Mouse (Mus musculus) lung, embryonic 16.5 days (tissue): ENCODE data around the gene Commd3. TPM values are rescaled to one million over a fixed set of nuclear protein-coding genes. Genes with fewer than 3 reads are reported as not detected.

Source experiments
- ATAC-seq: fragments of 200-750 bp; cut with Nextera tagmentation; 2 replicates; pipeline ENCODE4 v1.8.0; 2017; ENCODE audit warnings: low read depth, mild to moderate bottlenecking, moderate library complexity
- H3K27ac ChIP-seq: fragments of 300-500 bp; sonication (generic); 2 replicates; pipeline ENCODE4 v1.5.1; 2014; ENCODE audit warnings: mild to moderate bottlenecking, control low read depth, low read length
- H3K27me3 ChIP-seq: fragments of 300-500 bp; sonication (generic); 2 replicates; pipeline ENCODE4 v1.6.1; 2014; ENCODE audit warnings: low read depth, low read length, mixed read lengths; ENCODE audit not compliant: control insufficient read depth, insufficient read depth
- H3K36me3 ChIP-seq: fragments of 300-500 bp; sonication (generic); 2 replicates; pipeline ENCODE4 v1.6.1; 2014; ENCODE audit warnings: low read length; ENCODE audit not compliant: control insufficient read depth, insufficient read depth
- H3K4me1 ChIP-seq: fragments of 300-500 bp; sonication (generic); replicated peaks from 2 replicates; pipeline ENCODE4 v1.6.1; 2014; ENCODE audit warnings: low read length, mixed read lengths; ENCODE audit not compliant: control insufficient read depth, insufficient read depth
- H3K4me2 ChIP-seq: fragments of 300-500 bp; sonication (generic); 2 replicates; pipeline ENCODE4 v1.6.1; 2014; ENCODE audit warnings: low read depth, low read length, control low read depth
- H3K4me3 ChIP-seq: fragments of 300-500 bp; sonication (generic); 2 replicates; pipeline ENCODE4 v1.5.1; 2014; ENCODE audit warnings: mild to moderate bottlenecking, low read length, control low read depth
- H3K9ac ChIP-seq: fragments of 300-500 bp; sonication (generic); 2 replicates; pipeline ENCODE4 v1.6.1; 2014; ENCODE audit warnings: low read length, control low read depth
- H3K9me3 ChIP-seq: fragments of 300-500 bp; sonication (generic); 2 replicates; pipeline ENCODE4 v1.6.1; 2016; ENCODE audit warnings: low read length; ENCODE audit not compliant: control insufficient read depth
- WGBS: fragments of 180-500 bp; shearing (Covaris S2); extraction: QIAGEN DNeasy Blood & Tissue Kit; methylation state at CpG from one replicate; pipeline ENCODE4 v1.1.7; 2014; 5-methylcytosine and 5-hydroxymethylcytosine counted together
- polyA plus RNA-seq: library from polyadenylated mRNA; unstranded; fragments of >200 nt; fragmentation: Nextera tagmentation; extraction: Ambion mirVana; gene quantifications from 2 replicates; pipeline ENCODE4 v1.2.1, GENCODE M21; 2015

Commd3 gene
- polyA plus RNA-seq, 1 experiment from 2014 or later, result 219 TPM

- Histone ChIP-seq H3K27me3 (peaks cover 25% of the 10 kb centered on the region), H3K4me3 (no peak overlapping the region), H3K27ac (no peak overlapping the region), H3K4me1 (peaks cover 17% of the 10 kb centered on the region), H3K36me3 (peaks cover 3% of the 10 kb centered on the region; the same call in 1 of the 2 replicates), H3K9me3 (0 out of 2 replicates have a peak, but pooled peaks cover 4% of the 10 kb centered on the region), H3K9ac (no peak overlapping the region), H3K4me2 (no peak overlapping the region)
- ATAC-seq, result no peak
- WGBS, result 82% methylated on average over 5 of the region's 5 CpGs
Observed at GRCm38 (mm10) chr2:18684062-18684461, 11.9 kb downstream of the Commd3 start.

- peaks cover 16% of the 10 kb centered on the region for H3K4me1 ChIP-seq
- H3K4me2 ChIP-seq, result no peak overlapping the region
- peaks cover 3% of the 10 kb centered on the region; the same call in 1 of the 2 replicates for H3K36me3 ChIP-seq
- no peak overlapping the region for H3K4me3 ChIP-seq
- H3K9me3 ChIP-seq, result 0 out of 2 replicates have a peak, but pooled peaks cover 4% of the 10 kb centered on the region
- WGBS, result 67% methylated on average over 6 of the region's 6 CpGs
- no peak for ATAC-seq
- no peak overlapping the region for H3K27ac ChIP-seq
- no peak overlapping the region for H3K9ac ChIP-seq
- peaks cover 35% of the 10 kb centered on the region for H3K27me3 ChIP-seq
Observed at GRCm38 (mm10) chr2:18686386-18686785, 14.2 kb downstream of the Commd3 start.

GRCm38 (mm10) chr2:18686826-18687519, 14.8 kb downstream of the Commd3 start:
- Histone ChIP-seq H3K27ac (no peak overlapping the region), H3K4me3 (no peak overlapping the region), H3K36me3 (peaks cover 3% of the 10 kb centered on the region; the same call in 1 of the 2 replicates), H3K27me3 (peaks cover 37% of the 10 kb centered on the region), H3K4me2 (no peak overlapping the region), H3K9me3 (0 out of 2 replicates have a peak, but pooled peaks cover 4% of the 10 kb centered on the region), H3K9ac (no peak overlapping the region), H3K4me1 (peaks cover 16% of the 10 kb centered on the region)
- ATAC-seq, result no peak
- 65% methylated on average over 8 of the region's 8 CpGs for WGBS

GRCm38 (mm10) chr2:18687671-18688170, 15.5 kb downstream of the Commd3 start:
- H3K27ac ChIP-seq, result no peak overlapping the region
- no peak overlapping the region for H3K9ac ChIP-seq
- 0 out of 2 replicates have a peak, but pooled peaks cover 4% of the 10 kb centered on the region for H3K9me3 ChIP-seq
- H3K4me3 ChIP-seq, result no peak overlapping the region
- 0 out of 2 replicates have a peak overlapping the region, but pooled peaks have one; percentile 3 for H3K4me2 ChIP-seq
- ATAC-seq, result no peak
- WGBS, result 7% methylated on average over 9 of the region's 9 CpGs
- H3K36me3 ChIP-seq, result peaks cover 3% of the 10 kb centered on the region; the same call in 1 of the 2 replicates
- H3K4me1 ChIP-seq, result peaks cover 16% of the 10 kb centered on the region
- peaks cover 43% of the 10 kb centered on the region for H3K27me3 ChIP-seq

GRCm38 (mm10) chr2:18688286-18688685, 16.1 kb downstream of the Commd3 start:
- WGBS, result 11% methylated on average over 6 of the region's 6 CpGs
- ATAC-seq, result no peak

GRCm38 (mm10) chr2:18688708-18689063, 16.5 kb downstream of the Commd3 start:
- Histone ChIP-seq H3K27ac (no peak overlapping the region), H3K4me2 (peak overlapping the region; percentile 81), H3K4me3 (peak overlapping the region; percentile 51), H3K4me1 (peaks cover 18% of the 10 kb centered on the region), H3K36me3 (peaks cover 3% of the 10 kb centered on the region; the same call in 1 of the 2 replicates), H3K9ac (peak overlapping the region; percentile 42), H3K9me3 (0 out of 2 replicates have a peak, but pooled peaks cover 4% of the 10 kb centered on the region), H3K27me3 (peaks cover 47% of the 10 kb centered on the region)
- peak; percentile 60 for ATAC-seq
- under 1% methylated on average over 45 of the region's 45 CpGs for WGBS

More at GRCm38 (mm10) chr2:18688286-18688685, 16.1 kb downstream of the Commd3 start:
- peaks cover 3% of the 10 kb centered on the region; the same call in 1 of the 2 replicates for H3K36me3 ChIP-seq
- H3K9ac ChIP-seq, result no peak overlapping the region
- H3K27me3 ChIP-seq, result peaks cover 47% of the 10 kb centered on the region
- H3K4me1 ChIP-seq, result peaks cover 16% of the 10 kb centered on the region
- H3K27ac ChIP-seq, result no peak overlapping the region
- peak overlapping the region; percentile 81 for H3K4me2 ChIP-seq
- H3K9me3 ChIP-seq, result 0 out of 2 replicates have a peak, but pooled peaks cover 4% of the 10 kb centered on the region
- H3K4me3 ChIP-seq, result peak overlapping the region; percentile 51

- peak; percentile 52 for ATAC-seq
- Histone ChIP-seq H3K27ac (no peak overlapping the region), H3K36me3 (no peaks in the 10 kb centered on the region; the same call in 1 of the 2 replicates), H3K9me3 (0 out of 2 replicates have a peak, but pooled peaks cover 4% of the 10 kb centered on the region), H3K27me3 (peaks cover 47% of the 10 kb centered on the region), H3K4me3 (peak overlapping the region; percentile 51), H3K4me1 (peaks cover 18% of the 10 kb centered on the region), H3K4me2 (peak overlapping the region; percentile 81), H3K9ac (peak overlapping the region; percentile 52)
- WGBS, result under 1% methylated on average over 51 of the region's 51 CpGs
Observed at GRCm38 (mm10) chr2:18689064-18689921, 17.1 kb downstream of the Commd3 start.

- WGBS, result under 1% methylated on average over 52 of the region's 58 CpGs
- Histone ChIP-seq H3K27me3 (peaks cover 47% of the 10 kb centered on the region), H3K36me3 (no peaks in the 10 kb centered on the region), H3K27ac (no peak overlapping the region), H3K4me1 (peaks cover 21% of the 10 kb centered on the region), H3K9me3 (0 out of 2 replicates have a peak, but pooled peaks cover 4% of the 10 kb centered on the region), H3K9ac (peak overlapping the region; percentile 52), H3K4me3 (peak overlapping the region; percentile 51), H3K4me2 (peak overlapping the region; percentile 81)
- peak; percentile 41 for ATAC-seq
Observed at GRCm38 (mm10) chr2:18690055-18690691, 18.0 kb downstream of the Commd3 start.
